Mouse (Mus musculus): ENCODE data around the gene Cfap45. TPM values are rescaled to one million over a fixed set of nuclear protein-coding genes. Genes with fewer than 3 reads are reported as not detected.

Gene Cfap45
- polyA plus RNA-seq, 1 experiment from 2014 or later: 4.2 TPM

- Histone ChIP-seq H3K27me3 (ENCODE audit: insufficient read depth, low read length) (no peaks in the 10 kb centered on the region), H3K9ac (no peak overlapping the region), H3K9me3 (ENCODE audit: low read depth, low read length) (no peaks in the 10 kb centered on the region), H3K4me1 (ENCODE audit: insufficient read depth) (no peaks in the 10 kb centered on the region), H3K4me3 (ENCODE audit: low read depth, low read length) (no peak overlapping the region), H3K27ac (ENCODE audit: low read depth) (no peak overlapping the region), H3K4me2 (no peak overlapping the region), H3K36me3 (ENCODE audit: insufficient read depth) (no peaks in the 10 kb centered on the region)
- TF ChIP-seq CTCF (IDR thresholded peaks at IDR 0.05; ENCODE audit: low read depth): peak; percentile 70
- ATAC-seq (ENCODE audit: insufficient read depth) (no peak), DNase-seq (peak; percentile 79)
These were observed 73.9 kb downstream of the Cfap45 start for GRCm38 (mm10) chr1:172594495-172594894.

Other genes with a start within 250 kb of the Cfap45 start
- gene Atp1a2, start 222.7 kb upstream of the Cfap45 start, polyA plus RNA-seq (2014; fragmentation: Nextera tagmentation; extraction: Ambion mirVana): 1.3 and 1.4 TPM in 2 replicates
- 0.04 TPM in 1 of 2 replicates, not detected in the other for gene Kcnj9, start 191.5 kb upstream of the Cfap45 start, polyA plus RNA-seq (2014; fragmentation: Nextera tagmentation; extraction: Ambion mirVana)
- gene Kcnj10, start 179.6 kb upstream of the Cfap45 start, polyA plus RNA-seq (2014; fragmentation: Nextera tagmentation; extraction: Ambion mirVana): 0.18 and 0.24 TPM in 2 replicates
- 9.0 and 9.9 TPM in 2 replicates for gene Pigm, start 144.3 kb upstream of the Cfap45 start, polyA plus RNA-seq (2014; fragmentation: Nextera tagmentation; extraction: Ambion mirVana)
- gene Slamf9, start 45.4 kb upstream of the Cfap45 start, polyA plus RNA-seq (2014; fragmentation: Nextera tagmentation; extraction: Ambion mirVana): 0.32 and 1.0 TPM in 2 replicates
- gene Igsf9, start 39.0 kb upstream of the Cfap45 start, polyA plus RNA-seq (2014; fragmentation: Nextera tagmentation; extraction: Ambion mirVana): 23.5 and 26.0 TPM in 2 replicates
- 395 and 407 TPM in 2 replicates for gene Tagln2, start 20.8 kb upstream of the Cfap45 start, polyA plus RNA-seq (2014; fragmentation: Nextera tagmentation; extraction: Ambion mirVana)
- 0.24 TPM in 1 of 2 replicates, not detected in the other for gene Vsig8, start 35.1 kb downstream of the Cfap45 start, polyA plus RNA-seq (2014; fragmentation: Nextera tagmentation; extraction: Ambion mirVana)
- not detected in 2 replicates for gene Slamf8, start 69.8 kb downstream of the Cfap45 start, polyA plus RNA-seq (2014; fragmentation: Nextera tagmentation; extraction: Ambion mirVana)
- gene Fcrl6, start 81.8 kb downstream of the Cfap45 start, polyA plus RNA-seq (2014; fragmentation: Nextera tagmentation; extraction: Ambion mirVana): not detected in 2 replicates
- gene Dusp23, start 112.2 kb downstream of the Cfap45 start, polyA plus RNA-seq (2014; fragmentation: Nextera tagmentation; extraction: Ambion mirVana): 10.2 and 10.7 TPM in 2 replicates
- not detected in 2 replicates for gene Crp, start 177.3 kb downstream of the Cfap45 start, polyA plus RNA-seq (2014; fragmentation: Nextera tagmentation; extraction: Ambion mirVana)